Mouse (Mus musculus) cerebellum, adult 11-12 months (tissue): ENCODE measurements around the gene Gm5269.

Source experiments
- DNase-seq: peaks from one replicate; pipeline ENCODE4 v3.0.0; 2022

Gene Gm5269

DNA sequence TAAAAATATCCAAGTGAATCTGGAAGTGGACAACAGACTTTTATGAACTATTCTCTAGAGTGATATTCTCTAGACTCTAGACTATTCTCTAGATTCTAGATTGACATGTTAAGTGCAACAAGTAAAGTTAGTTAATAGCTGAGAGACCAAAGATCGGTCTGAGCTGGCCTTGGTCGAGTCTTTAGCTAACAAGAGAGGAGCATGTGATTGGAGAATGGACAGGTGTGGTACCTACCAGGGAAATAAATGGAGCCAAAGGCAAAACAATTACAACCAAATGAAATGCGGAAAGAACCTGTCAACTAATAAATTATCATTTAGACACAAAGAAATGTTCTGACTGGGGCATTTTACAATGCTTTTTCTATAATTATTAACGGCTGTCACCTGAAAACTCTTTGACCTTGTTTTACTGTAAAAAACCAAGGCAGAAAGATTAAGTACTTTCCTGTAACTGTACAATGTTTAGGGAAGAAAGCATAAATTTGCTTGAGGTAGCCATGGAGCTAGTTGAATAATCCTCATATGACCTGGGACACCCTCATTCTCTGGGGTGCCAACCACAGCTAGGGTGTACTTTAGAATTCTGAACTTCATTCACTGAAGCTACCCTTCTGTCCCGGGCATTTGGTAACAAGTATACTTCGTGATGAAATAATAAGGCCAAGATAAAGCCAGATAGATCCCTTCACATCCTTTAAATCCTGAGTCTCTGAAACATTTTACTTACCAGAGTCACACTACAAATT is 13.4 kb downstream of the Gm5269 start:
- no peak for DNase-seq

DNA sequence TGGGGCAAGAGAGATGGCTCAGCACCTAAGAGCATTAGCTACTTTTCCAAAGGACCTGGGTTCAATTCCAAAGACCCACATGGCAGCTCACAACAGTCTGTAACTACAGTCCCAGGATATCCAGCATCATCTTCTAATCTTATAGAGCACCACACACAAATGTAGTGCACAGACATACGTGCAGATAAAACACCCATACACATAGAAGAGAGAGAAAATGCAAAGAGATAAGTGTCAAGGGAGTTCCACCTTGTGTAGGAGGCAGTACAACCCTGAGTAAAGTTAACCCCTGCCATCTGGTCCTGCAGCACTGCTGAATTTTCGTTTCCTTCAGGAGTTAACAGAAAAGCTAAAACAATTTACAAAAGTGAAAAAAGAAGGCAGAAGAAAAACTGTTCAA is 14.4 kb downstream of the Gm5269 start:
- no peak for DNase-seq

DNA sequence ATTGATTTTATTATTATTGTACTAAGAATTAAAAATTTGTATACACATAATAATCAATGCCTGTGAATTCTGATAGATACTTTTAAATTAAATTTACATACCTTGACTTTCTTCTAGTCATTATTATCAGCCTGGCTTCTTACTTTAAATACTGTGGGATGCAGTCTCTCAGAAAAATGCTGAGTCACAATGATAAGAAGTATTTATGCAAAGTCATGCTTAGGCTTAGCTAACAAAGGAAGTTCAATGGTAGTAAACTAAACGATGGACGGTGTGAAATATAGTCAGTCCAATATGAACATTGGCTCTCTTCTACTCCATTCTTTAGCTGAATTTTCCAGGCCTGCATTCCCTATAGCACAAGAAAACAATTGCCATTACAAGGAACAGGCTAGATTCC is 16.8 kb downstream of the Gm5269 start:
- DNase-seq = no peak

DNA sequence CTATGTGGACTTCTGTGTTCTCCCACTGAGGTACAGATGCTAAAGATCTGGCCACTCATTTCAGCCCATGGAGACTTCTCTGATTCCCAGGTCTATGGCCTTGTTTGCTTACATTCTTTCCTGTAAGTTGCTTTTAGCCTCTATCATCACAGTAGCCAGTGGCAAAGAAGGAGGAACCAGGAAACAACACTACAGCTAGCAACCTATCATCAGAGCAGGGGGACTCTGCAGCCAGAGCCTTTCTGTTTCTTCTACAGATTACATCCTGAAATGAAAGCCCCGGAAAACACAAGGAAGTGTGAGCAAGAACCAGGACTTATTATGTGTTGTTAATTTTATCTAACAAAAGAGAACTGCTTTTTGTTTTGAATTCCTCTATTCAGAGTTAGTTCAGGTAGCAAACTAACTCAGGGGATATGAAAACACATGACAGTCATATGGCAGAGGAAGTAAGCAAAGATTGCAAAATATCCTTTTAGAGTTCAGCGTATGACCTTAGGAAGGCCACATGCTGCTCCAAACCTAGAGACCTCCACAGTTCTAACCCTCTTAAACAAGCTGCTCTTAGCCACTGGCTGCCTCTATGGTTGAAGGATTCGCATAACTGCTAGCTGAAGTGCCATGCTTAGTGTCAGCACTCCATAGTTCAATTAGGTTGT is 21.5 kb downstream of the Gm5269 start:
- no peak for DNase-seq

DNA sequence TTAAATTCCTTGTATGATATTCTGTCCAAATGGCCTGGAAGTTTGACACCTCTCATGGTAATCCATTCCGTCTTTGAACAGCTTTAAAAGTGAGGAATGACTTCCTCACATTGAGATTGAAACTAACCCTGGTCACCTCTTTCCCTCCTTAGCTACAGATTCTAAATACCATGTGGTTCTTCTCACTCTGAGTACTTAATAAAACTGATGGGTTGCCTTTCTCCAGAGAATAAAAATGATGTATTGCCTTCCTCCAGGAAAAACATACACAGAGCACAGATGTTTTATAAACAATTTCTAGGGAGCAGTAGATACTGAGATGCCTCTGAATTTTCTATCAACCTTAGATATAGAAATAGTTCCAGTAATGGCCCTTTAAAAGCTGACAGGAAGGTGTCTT is 22.0 kb downstream of the Gm5269 start:
- DNase-seq = no peak

DNA sequence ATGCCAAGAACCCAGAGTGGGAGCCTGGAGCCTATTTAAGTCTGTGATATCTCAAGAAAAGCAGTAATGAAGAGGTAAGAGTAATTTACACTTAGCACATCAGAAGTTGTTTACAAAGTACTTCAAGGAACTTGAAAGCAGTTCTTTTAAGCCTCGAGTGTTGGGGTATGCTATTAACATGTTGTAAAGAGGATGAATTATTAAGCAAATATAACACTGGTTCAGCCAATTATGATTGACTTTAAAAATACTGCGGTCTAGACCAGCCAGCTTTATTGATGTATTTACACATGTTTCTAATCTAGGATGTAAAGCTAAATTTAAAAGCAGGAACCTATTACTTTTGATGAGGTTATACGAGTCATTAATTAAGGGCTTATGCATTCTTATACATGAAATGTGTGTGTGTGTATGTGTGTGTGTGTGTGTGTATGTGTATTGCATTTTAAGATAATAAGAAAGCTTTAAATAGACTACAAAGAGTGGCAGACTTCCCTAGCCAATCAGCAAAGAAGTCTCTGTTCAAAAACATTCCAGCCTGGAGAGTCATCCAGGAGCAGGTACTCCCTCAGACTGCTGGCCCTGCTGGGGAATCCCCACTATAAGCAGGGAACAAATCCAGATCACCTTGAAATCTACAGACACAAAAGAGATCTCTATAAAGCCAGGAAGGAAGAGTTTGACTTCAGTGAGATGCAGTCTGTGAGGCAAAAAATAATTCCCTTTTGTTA is 23.6 kb downstream of the Gm5269 start:
- DNase-seq = no peak

DNA sequence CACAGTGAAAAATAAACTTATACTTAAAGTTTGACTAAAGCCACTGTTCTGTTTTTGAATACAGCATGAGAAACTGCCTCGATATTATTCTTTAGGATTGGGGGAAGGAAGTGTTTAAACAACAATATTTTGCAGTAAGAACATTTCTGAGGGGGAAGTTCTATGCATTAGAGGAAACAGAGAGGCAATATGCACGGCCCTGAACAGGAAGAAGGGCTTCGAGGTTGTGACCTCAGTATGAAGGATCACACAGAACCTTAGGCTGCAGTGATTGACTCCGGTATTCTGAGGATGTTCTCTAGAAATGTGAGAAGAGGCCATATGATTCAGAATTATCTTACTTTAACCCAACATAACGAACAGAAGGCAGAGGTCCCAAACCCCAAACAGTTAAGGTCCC is 24.3 kb downstream of the Gm5269 start:
- DNase-seq = no peak

DNA sequence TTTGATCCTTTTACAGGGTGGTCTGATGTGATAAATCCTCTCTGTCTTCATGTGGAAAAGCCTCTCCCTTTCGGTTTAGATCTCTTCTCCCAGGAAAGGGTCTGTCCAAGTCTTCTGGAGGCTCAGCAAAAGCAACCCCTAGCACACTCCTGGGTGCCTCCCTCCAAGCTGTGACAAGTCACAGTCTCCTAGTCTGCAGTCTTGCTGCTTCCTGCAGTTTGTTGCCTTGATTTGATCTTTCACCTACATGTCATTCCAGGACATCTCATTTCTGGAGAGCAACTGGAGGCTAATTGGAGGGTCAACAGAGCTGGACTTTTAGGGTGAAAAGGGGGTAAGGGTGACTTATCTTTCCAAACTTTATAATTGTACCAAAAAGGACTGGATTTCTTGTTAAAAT is 24.8 kb downstream of the Gm5269 start:
- no peak for DNase-seq

DNA sequence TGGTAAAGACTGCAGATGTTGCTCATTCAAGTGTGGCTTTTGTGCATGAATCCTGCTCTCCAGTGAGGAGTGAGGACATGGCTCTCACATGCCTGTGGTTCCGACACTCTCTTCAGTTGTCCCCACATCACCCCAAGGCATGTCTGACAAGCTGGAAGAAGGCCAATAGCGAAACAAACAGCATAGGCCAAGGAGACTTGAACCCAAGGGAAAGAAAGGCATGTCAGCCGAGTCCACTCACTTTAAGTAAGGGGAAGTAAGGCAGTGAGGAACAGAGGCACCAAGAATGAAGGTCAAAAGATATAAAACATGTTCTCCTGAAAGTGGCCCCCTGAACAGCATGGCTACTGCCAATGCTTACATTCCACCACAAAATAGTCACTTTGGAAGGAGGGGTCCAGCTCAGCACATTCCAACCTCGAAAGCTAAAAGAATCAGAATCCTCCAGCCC is 25.5 kb downstream of the Gm5269 start:
- no peak for DNase-seq

DNA sequence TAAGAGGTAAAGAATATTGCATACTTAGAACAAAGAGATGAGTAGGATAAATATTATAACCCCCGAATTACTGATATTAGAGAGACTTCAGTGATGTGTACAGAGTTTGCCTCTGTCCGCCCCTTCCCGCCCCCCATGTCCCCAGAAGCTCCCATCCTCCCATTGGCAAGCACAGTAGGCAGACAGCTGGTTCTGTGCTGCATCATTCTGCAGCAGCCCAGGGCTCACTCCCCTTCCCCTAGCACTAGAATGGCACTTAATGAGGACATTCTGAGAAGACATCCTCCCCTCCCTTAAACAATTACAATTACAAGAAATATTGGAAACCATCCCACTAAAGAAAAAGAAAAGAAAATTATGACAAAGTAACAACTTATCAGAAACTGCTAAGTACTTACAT is 26.4 kb downstream of the Gm5269 start:
- DNase-seq = no peak

DNA sequence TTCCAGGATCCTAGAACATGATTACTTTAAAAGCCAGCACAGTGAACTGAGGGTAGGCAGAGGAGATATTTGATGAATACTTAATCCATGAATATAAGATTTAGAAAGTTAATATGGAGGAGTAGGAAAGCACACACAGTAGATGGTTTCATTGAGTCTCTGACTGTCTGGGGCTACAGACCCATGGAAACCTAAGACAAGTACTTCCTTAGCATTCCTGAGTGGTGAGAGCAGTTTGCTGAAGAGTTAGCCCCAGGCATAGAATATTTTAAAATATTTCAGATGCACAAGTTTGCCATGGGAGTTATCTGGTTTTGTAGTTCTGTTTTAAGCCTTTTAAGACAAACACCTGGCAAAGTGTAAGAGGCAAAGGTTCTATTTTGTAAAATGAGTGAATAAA is 28.9 kb downstream of the Gm5269 start:
- DNase-seq = no peak

DNA sequence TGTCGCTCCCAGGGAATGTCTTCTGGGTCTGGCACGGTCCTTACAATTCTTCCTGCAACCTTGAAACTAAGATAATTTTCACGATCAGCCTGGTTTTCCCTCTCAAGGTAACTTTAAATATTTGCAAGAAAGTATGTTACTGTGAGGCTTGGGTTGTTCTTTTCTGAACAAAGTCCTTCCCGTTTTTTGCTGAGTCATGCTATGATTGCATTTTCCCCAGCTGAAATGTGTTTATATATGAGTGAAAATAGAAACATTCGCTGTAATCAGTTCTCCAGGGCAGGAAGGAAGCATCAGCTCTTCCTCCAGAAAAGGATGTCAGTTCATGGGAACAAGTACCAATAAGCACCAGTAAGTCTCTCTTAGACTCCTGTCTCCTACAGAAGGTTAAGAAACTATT is 29.7 kb downstream of the Gm5269 start:
- no peak for DNase-seq

DNA sequence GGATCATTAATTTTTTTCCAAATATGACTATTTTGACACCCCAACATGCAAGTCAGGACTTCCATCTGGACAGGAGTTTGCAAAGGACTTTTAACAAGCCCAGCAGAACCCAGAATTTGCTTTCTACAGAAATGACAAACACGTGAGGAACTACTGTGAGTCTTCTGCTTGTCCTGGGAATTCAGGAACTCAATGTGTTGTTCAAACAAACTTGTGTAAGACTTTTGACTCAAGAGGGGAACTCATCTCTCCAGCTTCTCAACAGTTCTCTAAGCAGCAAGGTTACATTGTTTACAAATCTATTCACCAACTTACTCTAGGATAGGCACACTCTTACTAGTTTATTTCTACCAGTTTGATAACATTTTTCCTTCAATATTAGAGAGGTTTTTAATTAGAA is 32.0 kb downstream of the Gm5269 start:
- no peak for DNase-seq

DNA sequence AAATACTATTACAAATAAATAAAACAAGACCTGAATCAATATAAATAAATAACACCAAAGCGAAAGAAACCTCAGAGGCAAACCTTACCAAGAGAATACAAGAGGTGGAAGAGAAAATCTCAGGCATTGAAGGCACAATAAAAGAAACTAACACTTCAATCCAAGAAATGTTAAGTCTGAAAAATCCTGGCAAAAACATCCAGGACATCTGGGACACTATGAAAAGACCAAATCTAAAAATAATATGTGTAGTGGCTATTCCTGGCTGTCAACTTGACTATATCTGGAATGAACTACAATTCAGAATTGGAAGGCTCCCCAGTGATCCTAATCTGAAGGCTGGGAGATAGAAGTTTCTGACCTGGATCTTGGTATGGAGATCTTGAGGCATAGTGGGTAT is 44.6 kb downstream of the Gm5269 start:
- DNase-seq = no peak
